Mouse (Mus musculus) limb, embryonic 13.5 days (tissue): ENCODE data around the gene Tmem202. TPM values are rescaled to one million over a fixed set of nuclear protein-coding genes. Genes with fewer than 3 reads are reported as not detected.

ENCODE experiments used
- ATAC-seq: fragments of 200-750 bp; cut with Nextera tagmentation; 2 replicates; pipeline ENCODE4 v1.8.0; 2017; ENCODE audit warnings: low read depth, moderate number of reproducible peaks, moderate TSS enrichment; ENCODE audit not compliant: low FRiP score
- H3K27ac ChIP-seq: fragments of 300-500 bp; sonication (generic); 2 replicates; pipeline ENCODE4 v1.5.1; 2015; ENCODE audit warnings: inconsistent platforms, mild to moderate bottlenecking, moderate library complexity
- H3K27me3 ChIP-seq: fragments of 300-500 bp; sonication (generic); 2 replicates; pipeline ENCODE4 v1.6.1; 2015; ENCODE audit warnings: mild to moderate bottlenecking, inconsistent platforms
- H3K36me3 ChIP-seq: fragments of 300-500 bp; sonication (generic); 2 replicates; pipeline ENCODE4 v1.6.1; 2015; ENCODE audit warnings: inconsistent platforms, mild to moderate bottlenecking, moderate library complexity
- H3K4me1 ChIP-seq: fragments of 300-500 bp; sonication (generic); 2 replicates; pipeline ENCODE4 v1.6.1; 2015; ENCODE audit warnings: inconsistent platforms
- H3K4me2 ChIP-seq: fragments of 300-500 bp; sonication (generic); replicated peaks from 2 replicates; pipeline ENCODE4 v1.6.1; 2015; ENCODE audit warnings: inconsistent platforms, mild to moderate bottlenecking, moderate library complexity
- H3K4me3 ChIP-seq: fragments of 300-500 bp; sonication (generic); 2 replicates; pipeline ENCODE4 v1.5.1; 2015; ENCODE audit warnings: moderate library complexity, mild to moderate bottlenecking, inconsistent platforms
- H3K9ac ChIP-seq: fragments of 300-500 bp; sonication (generic); 2 replicates; pipeline ENCODE4 v1.6.1; 2015; ENCODE audit warnings: mild to moderate bottlenecking, inconsistent platforms
- H3K9me3 ChIP-seq: fragments of 300-500 bp; sonication (generic); 2 replicates; pipeline ENCODE4 v1.6.1; 2016; ENCODE audit warnings: inconsistent platforms
- WGBS: fragments of 180-500 bp; shearing (Covaris S2); methylation state at CpG from one replicate; pipeline ENCODE4 v1.1.7; 2015; 5-methylcytosine and 5-hydroxymethylcytosine counted together
- polyA plus RNA-seq: library from polyadenylated mRNA; unstranded; fragments of >200 nt; fragmentation: Nextera tagmentation; extraction: Ambion mirVana; gene quantifications from 2 replicates; pipeline ENCODE4 v1.2.1, GENCODE M21; 2015

Tmem202 gene
- polyA plus RNA-seq, 1 experiment from 2014 or later = 0.18 TPM

DNA sequence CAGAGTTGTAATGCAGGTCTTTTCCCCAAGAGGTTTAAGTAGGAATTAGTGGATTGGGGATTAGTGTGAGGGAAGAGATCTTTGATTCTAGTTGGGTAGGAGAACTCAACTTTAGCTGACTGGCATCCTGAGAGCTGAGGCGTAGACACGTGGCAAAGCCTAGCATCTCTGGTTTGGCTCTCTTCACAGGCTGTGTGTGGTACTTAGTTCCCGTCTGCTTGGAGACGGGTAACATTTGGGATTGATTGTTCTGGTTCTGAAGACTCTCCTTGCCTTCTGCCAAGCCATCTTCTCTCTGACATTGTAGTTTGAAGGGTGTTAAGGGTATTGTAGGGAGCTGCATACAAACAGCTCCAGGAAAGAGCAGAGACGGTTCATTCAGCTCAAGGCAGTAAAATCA, 13.0 kb upstream of the Tmem202 start:
- H3K9ac ChIP-seq = no peak overlapping the region
- 86% methylated on average over 5 of the region's 5 CpGs for WGBS

DNA sequence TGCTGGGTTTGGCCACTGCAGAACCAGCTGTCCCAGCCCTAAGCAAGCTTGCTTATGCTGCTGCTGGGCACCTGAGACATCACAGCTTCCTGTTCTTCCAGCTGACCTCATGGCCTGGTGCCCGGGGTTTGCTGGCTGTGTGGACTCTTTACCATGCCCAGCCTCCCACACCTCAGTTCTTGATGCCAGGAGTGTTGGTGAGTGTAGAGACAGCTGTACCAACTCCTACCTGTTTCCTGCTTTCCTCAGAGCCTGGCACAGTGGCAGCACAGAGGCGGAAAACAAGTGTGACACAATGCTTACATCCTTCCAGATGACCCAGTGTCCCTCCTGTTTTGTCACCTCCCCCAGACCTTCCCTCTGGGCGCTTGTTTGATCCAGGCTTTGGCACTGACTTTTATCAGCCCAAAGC, 12.0 kb upstream of the Tmem202 start:
- WGBS = 79% methylated on average over 3 of the region's 3 CpGs
- Histone ChIP-seq H3K4me3 (no peak overlapping the region), H3K9me3 (no peaks in the 10 kb centered on the region), H3K36me3 (peaks cover 33% of the 10 kb centered on the region), H3K4me2 (no peak overlapping the region), H3K27me3 (no peaks in the 10 kb centered on the region), H3K9ac (no peak overlapping the region), H3K4me1 (no peaks in the 10 kb centered on the region), H3K27ac (no peak overlapping the region)
- no peak for ATAC-seq

More for the DNA sequence above, 13.0 kb upstream of the Tmem202 start:
- H3K4me2 ChIP-seq = no peak overlapping the region
- no peak overlapping the region for H3K4me3 ChIP-seq
- H3K9me3 ChIP-seq = no peaks in the 10 kb centered on the region
- H3K36me3 ChIP-seq = peaks cover 43% of the 10 kb centered on the region
- H3K27me3 ChIP-seq = no peaks in the 10 kb centered on the region
- H3K4me1 ChIP-seq = no peaks in the 10 kb centered on the region
- no peak overlapping the region for H3K27ac ChIP-seq
- ATAC-seq = no peak

GRCm38 (mm10) chr9:59551017-59551416, 11.4 kb upstream of the Tmem202 start:
- 83% methylated on average over 5 of the region's 5 CpGs for WGBS
- no peak overlapping the region for H3K9ac ChIP-seq
- ATAC-seq = no peak
- H3K9me3 ChIP-seq = no peaks in the 10 kb centered on the region
- no peaks in the 10 kb centered on the region for H3K27me3 ChIP-seq
- no peak overlapping the region for H3K4me2 ChIP-seq
- no peak overlapping the region for H3K4me3 ChIP-seq
- H3K27ac ChIP-seq = no peak overlapping the region
- H3K4me1 ChIP-seq = no peaks in the 10 kb centered on the region
- peaks cover 28% of the 10 kb centered on the region for H3K36me3 ChIP-seq

DNA sequence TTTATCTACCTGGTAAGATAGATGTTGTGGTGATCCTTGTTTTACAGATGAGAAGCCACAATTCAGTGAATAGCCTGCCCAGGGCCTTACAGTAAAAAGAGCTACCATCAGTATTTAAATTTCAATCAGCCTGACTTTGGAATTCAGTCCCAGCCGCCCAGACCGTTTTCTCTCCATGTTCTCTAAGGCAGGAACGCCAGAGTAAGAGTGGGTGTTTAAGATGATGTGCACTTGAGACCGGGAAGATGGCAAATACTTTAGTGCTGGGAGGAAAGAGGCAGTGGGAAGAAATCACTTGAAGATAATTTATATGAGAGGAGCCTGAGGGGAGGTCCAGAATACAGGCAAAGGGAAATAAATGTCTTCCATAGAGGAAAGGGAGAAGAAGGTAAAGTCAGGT, 10.4 kb upstream of the Tmem202 start:
- Histone ChIP-seq H3K9ac (no peak overlapping the region), H3K4me1 (no peaks in the 10 kb centered on the region), H3K27me3 (no peaks in the 10 kb centered on the region), H3K36me3 (peaks cover 21% of the 10 kb centered on the region), H3K4me3 (no peak overlapping the region), H3K27ac (no peak overlapping the region), H3K9me3 (no peaks in the 10 kb centered on the region), H3K4me2 (no peak overlapping the region)
- no peak for ATAC-seq
- WGBS = 89% methylated on average over 4 of the region's 4 CpGs

- 71% methylated on average over 2 of the region's 2 CpGs for WGBS
- Histone ChIP-seq H3K4me3 (no peak overlapping the region), H3K27me3 (no peaks in the 10 kb centered on the region), H3K36me3 (peaks cover 11% of the 10 kb centered on the region), H3K4me2 (no peak overlapping the region), H3K9ac (no peak overlapping the region), H3K4me1 (no peaks in the 10 kb centered on the region), H3K9me3 (no peaks in the 10 kb centered on the region), H3K27ac (no peak overlapping the region)
- ATAC-seq = no peak
These were observed 9.4 kb upstream of the Tmem202 start for GRCm38 (mm10) chr9:59548961-59549487.

DNA sequence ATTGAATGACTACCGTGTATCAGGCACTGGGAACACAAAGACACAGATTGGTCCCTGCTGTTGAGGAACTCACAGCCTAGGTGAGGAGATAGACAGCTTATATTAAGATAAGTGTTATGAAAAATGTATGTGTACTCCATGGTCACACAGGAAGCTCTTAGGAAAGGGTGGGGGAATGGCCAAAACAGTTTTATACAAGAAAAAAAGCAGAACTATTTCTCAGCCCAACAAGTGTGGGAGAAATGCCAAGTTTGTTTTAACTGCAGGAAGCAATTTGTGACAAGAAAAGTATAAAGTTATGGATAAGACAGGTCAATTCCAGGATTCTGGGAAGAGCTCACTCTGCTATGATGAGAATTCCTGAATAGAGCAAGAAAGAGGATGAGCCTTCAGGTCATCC, 8.2 kb upstream of the Tmem202 start:
- Histone ChIP-seq H3K4me3 (no peak overlapping the region), H3K4me2 (no peak overlapping the region), H3K27ac (no peak overlapping the region), H3K4me1 (no peaks in the 10 kb centered on the region), H3K27me3 (no peaks in the 10 kb centered on the region), H3K9ac (no peak overlapping the region), H3K36me3 (peaks cover 6% of the 10 kb centered on the region), H3K9me3 (no peaks in the 10 kb centered on the region)
- WGBS = 96% methylated on average over 1 of the region's 1 CpGs
- ATAC-seq = no peak

DNA sequence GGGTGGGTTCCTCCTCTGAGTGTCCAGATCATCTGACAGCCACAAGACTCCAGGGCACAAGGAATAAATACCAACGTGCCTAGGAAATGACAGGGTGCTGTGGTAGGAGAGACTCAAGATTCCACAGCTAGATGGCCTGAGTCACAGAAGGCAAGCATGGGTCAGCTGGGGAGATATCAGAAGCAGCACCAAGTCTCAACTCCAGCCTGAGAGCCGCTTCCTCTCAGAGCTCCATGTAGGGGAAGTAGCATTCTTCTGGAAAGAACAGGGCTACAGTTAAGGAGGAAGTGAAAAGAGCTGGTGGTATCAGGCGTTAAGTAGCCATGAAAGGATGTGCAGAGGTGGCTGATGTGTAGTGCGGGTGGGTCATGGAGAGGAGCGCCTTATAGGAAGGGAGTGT, 5.1 kb upstream of the Tmem202 start:
- WGBS = 81% methylated on average over 5 of the region's 5 CpGs
- no peak for ATAC-seq

DNA sequence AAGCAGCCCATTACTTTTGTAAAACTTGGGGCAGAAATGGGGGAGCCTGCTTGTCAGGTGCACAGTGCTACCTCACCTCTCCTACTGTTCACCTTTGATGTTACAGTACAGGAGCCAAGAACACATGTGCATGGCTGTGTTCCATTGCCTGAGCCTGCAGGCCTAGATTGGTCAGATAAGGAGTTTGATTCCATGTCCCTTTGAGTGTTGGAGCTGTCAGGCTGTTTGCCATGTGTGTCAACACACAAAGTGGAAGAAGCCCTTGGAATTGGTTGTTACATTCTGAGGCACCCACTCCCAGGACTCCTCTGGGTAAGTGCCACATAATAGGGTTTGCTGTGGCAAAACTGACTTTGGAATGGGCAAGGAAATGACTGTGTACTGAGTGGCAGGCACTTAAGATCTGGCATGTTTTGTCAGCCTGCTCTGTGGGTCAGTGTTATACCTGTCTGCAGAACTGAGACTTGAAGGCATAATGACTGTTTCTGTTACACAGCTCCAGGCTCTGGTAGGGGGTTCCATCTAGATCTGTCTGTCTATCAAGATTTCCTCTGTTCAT, 3.2 kb upstream of the Tmem202 start:
- H3K27me3 ChIP-seq = no peaks in the 10 kb centered on the region
- no peak overlapping the region for H3K4me3 ChIP-seq
- no peak overlapping the region for H3K9ac ChIP-seq
- H3K4me1 ChIP-seq = peaks cover 19% of the 10 kb centered on the region
- H3K9me3 ChIP-seq = no peaks in the 10 kb centered on the region
- H3K4me2 ChIP-seq = no peak overlapping the region
- H3K36me3 ChIP-seq = no peaks in the 10 kb centered on the region; the same call in 1 of the 2 replicates
- no peak overlapping the region for H3K27ac ChIP-seq
- no peak for ATAC-seq

More for the DNA sequence above, 5.1 kb upstream of the Tmem202 start:
- H3K4me1 ChIP-seq = peaks cover 16% of the 10 kb centered on the region
- H3K27ac ChIP-seq = no peak overlapping the region
- H3K27me3 ChIP-seq = no peaks in the 10 kb centered on the region
- H3K4me3 ChIP-seq = no peak overlapping the region
- H3K9ac ChIP-seq = no peak overlapping the region
- H3K9me3 ChIP-seq = no peaks in the 10 kb centered on the region
- no peak overlapping the region for H3K4me2 ChIP-seq
- H3K36me3 ChIP-seq = peaks cover 6% of the 10 kb centered on the region

- no peak overlapping the region for H3K4me3 ChIP-seq
- WGBS = 87% methylated on average over 6 of the region's 6 CpGs
- peaks cover 19% of the 10 kb centered on the region for H3K4me1 ChIP-seq
- no peaks in the 10 kb centered on the region for H3K9me3 ChIP-seq
- no peak overlapping the region for H3K4me2 ChIP-seq
- H3K27me3 ChIP-seq = no peaks in the 10 kb centered on the region
- ATAC-seq = no peak
- no peak overlapping the region for H3K27ac ChIP-seq
- H3K36me3 ChIP-seq = no peaks in the 10 kb centered on the region; the same call in 1 of the 2 replicates
- H3K9ac ChIP-seq = no peak overlapping the region
These were observed 2.0 kb upstream of the Tmem202 start for GRCm38 (mm10) chr9:59541617-59542016.

DNA sequence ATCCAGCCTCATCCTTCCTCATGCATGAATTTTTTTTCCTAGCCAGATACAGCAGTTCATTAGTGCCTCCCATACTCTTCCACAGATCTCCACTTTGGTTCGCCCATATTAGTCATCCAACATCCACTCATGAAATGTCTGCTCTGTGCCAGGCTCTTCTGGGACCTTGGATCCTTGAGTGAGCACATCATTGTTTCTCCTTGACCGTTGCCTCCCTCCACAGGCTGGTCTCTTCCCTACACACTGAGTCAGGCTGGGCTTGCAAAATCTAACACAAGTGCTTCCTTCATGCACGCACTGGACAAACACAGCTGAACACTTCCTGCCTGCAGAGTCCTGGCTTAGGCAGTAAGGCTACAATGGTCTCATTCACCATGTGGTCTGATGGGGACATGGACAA, 2.0 kb downstream of the Tmem202 start:
- H3K9me3 ChIP-seq = no peaks in the 10 kb centered on the region
- no peak for ATAC-seq
- no peak overlapping the region for H3K9ac ChIP-seq
- H3K4me2 ChIP-seq = no peak overlapping the region
- no peak overlapping the region for H3K4me3 ChIP-seq
- H3K27ac ChIP-seq = no peak overlapping the region
- WGBS = 84% methylated on average over 3 of the region's 3 CpGs
- no peaks in the 10 kb centered on the region for H3K36me3 ChIP-seq
- no peaks in the 10 kb centered on the region for H3K27me3 ChIP-seq
- peaks cover 19% of the 10 kb centered on the region for H3K4me1 ChIP-seq

DNA sequence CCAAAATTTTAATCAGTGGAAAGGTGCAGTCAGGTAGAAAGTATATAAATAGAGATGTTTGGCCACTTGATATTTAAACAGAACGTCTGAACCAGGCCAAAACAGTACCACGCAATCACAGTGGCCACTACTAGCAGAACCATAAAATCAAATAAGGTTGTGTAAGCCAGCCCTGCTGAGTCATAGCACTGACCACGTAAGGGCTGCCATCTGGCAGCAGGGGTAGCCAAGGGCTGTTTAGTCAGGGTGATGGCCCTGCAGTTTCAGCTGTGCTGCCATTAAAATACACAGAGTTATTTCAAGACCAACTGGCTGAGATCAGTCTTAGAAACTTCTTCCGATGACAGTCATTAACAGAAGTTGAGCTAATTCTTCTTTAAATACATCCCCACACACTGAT, 5.8 kb downstream of the Tmem202 start:
- H3K36me3 ChIP-seq = no peaks in the 10 kb centered on the region
- H3K9ac ChIP-seq = no peak overlapping the region
- no peak for ATAC-seq
- WGBS = 55% methylated on average over 4 of the region's 4 CpGs
- H3K4me3 ChIP-seq = no peak overlapping the region
- H3K4me1 ChIP-seq = 0 out of 2 replicates have a peak, but pooled peaks cover under 1% of the 10 kb centered on the region
- no peak overlapping the region for H3K27ac ChIP-seq
- H3K9me3 ChIP-seq = no peaks in the 10 kb centered on the region
- no peaks in the 10 kb centered on the region for H3K27me3 ChIP-seq
- H3K4me2 ChIP-seq = no peak overlapping the region

DNA sequence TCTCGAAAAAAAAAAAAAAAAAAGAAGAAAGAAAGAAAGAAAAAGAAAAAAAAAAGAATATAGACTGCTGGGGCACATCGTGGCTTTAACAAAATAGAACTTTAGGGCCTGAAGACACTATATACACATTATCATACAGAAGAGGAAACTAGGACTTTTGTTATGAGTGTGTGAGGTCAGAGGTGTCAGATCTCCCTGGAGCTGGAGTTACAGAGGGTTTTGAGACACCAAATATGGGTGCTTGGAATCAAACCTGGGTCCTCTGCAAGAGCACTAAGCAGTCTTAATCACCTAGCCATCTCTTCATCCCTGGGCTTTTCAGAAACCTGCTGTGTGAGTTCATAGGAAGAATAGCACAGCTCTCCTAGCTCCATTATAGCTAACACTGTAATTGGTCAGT, 6.2 kb downstream of the Tmem202 start:
- no peaks in the 10 kb centered on the region for H3K36me3 ChIP-seq
- ATAC-seq = no peak
- no peaks in the 10 kb centered on the region for H3K9me3 ChIP-seq
- no peak overlapping the region for H3K9ac ChIP-seq
- H3K27ac ChIP-seq = no peak overlapping the region
- 75% methylated on average over 2 of the region's 2 CpGs for WGBS
- H3K4me3 ChIP-seq = no peak overlapping the region
- H3K27me3 ChIP-seq = no peaks in the 10 kb centered on the region
- H3K4me2 ChIP-seq = no peak overlapping the region
- H3K4me1 ChIP-seq = no peaks in the 10 kb centered on the region

DNA sequence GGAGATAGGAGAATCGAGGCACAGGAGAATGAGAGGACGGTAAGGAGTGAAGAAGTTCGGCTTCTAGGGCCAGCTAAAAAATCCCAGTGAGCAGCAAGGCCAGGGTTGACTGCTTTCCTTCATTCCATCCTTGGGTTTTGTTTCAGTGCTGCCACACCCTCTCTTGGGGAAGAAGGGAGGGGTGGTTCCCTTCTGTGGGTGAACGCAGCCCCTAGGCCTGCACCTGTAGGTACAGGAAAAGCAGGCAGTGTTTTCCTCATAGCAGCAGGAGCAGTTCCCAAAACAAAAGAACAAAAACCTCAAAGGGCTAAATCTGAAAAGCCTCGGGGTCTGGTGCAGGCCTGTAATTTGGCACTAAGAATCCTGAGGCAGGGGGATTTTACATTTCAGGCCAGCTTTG, 8.0 kb downstream of the Tmem202 start:
- no peak overlapping the region for H3K27ac ChIP-seq
- no peak overlapping the region for H3K9ac ChIP-seq
- 47% methylated on average over 5 of the region's 5 CpGs for WGBS
- no peak overlapping the region for H3K4me3 ChIP-seq
- H3K36me3 ChIP-seq = no peaks in the 10 kb centered on the region
- H3K27me3 ChIP-seq = no peaks in the 10 kb centered on the region
- no peak overlapping the region for H3K4me2 ChIP-seq
- ATAC-seq = no peak
- no peaks in the 10 kb centered on the region for H3K9me3 ChIP-seq
- no peaks in the 10 kb centered on the region for H3K4me1 ChIP-seq
